Mouse (Mus musculus): Measurements from ENCODE around the gene Cers5.
A peak's percentile ranks its signal among the peaks of the same experiment; 100 is the strongest.
"Not testable (repeated sequence)": the region's sequence is repeated elsewhere in the genome, so short reads cannot be mapped to it uniquely, and the experiment has no call there.

The Cers5 gene

GRCm38 (mm10) chr15:99704881-99705280, 67.8 kb downstream of the Cers5 start:
- no peak for DNase-seq

- no peak for DNase-seq
These were observed 68.5 kb downstream of the Cers5 start for GRCm38 (mm10) chr15:99704041-99704681.

GRCm38 (mm10) chr15:99703676-99704040, 69.0 kb downstream of the Cers5 start:
- DNase-seq = no peak

GRCm38 (mm10) chr15:99703104-99703503, 69.6 kb downstream of the Cers5 start:
- no peak for DNase-seq

GRCm38 (mm10) chr15:99701999-99702900, 70.4 kb downstream of the Cers5 start, which contains the start of gene Smarcd1:
Gene Smarcd1, plus strand, starts transcription at chr15:99702129.
- peak; percentile 94 for DNase-seq

- not testable (repeated sequence) for DNase-seq
These were observed 71.1 kb downstream of the Cers5 start for GRCm38 (mm10) chr15:99701640-99701998.

GRCm38 (mm10) chr15:99700219-99701106, 72.2 kb downstream of the Cers5 start:
- DNase-seq = no peak

GRCm38 (mm10) chr15:99699715-99700114, 73.0 kb downstream of the Cers5 start:
- no peak for DNase-seq

GRCm38 (mm10) chr15:99698533-99699085, 74.1 kb downstream of the Cers5 start:
- DNase-seq = no peak

GRCm38 (mm10) chr15:99697309-99697708, 75.4 kb downstream of the Cers5 start:
- no peak for DNase-seq

GRCm38 (mm10) chr15:99691976-99692375, 80.7 kb downstream of the Cers5 start:
- no peak for DNase-seq

GRCm38 (mm10) chr15:99690924-99691323, 81.8 kb downstream of the Cers5 start:
- DNase-seq = no peak

- DNase-seq = peak; percentile 79
These were observed 84.0 kb downstream of the Cers5 start for GRCm38 (mm10) chr15:99688712-99689111.

All from cerebellum, adult 11-12 months (tissue).